Mouse (Mus musculus): ENCODE data around the gene Trim5. TPM values are rescaled to one million over a fixed set of nuclear protein-coding genes. Genes with fewer than 3 reads are reported as not detected.

The Trim5 gene
- total RNA-seq (2023) = 13.6 and 14.6 TPM in 2 replicates

DNA sequence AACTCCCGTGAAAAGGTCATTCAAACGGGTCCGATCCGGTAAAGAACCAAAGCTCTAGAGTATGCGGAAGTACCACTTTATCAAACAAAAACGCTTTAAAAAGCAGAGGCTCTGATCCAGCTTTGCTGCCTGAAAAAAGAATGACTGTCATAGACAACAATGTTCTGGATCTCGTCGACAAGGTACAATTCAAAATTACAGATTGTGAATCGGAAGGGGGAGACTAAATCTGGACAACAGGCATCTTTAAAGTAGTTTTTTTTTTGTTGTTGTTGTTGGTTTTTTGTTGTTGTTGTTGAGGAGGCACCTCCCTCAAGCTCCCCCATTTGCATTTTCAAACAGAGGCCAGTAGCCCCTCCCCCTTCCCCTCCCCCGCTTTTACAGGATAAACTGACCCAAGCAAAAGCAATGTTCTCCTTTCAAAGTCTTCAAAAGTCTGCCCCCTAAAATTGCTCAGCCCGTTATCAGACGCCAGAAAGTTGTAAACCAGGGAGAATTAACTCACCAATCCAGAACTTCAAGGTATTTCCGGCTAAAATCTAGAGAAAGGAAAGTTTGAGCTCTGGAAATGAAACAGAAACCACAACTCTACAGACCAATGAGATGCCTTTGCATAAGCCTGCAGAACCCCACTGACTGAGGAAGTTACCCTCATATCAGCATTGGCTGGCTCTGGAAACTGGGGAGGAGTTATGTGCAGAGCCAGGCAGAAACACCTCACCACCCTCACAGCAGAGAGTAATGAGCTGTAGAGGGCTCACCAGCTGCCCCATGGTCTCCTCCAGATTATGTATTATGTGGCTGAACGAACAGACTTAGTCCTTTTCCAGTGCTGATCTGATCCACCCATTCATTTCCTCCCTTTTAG is at the start of gene Trim5:
Gene Trim5, minus strand, starts transcription at position 519 of the 868 bp plus-strand sequence.

DNA sequence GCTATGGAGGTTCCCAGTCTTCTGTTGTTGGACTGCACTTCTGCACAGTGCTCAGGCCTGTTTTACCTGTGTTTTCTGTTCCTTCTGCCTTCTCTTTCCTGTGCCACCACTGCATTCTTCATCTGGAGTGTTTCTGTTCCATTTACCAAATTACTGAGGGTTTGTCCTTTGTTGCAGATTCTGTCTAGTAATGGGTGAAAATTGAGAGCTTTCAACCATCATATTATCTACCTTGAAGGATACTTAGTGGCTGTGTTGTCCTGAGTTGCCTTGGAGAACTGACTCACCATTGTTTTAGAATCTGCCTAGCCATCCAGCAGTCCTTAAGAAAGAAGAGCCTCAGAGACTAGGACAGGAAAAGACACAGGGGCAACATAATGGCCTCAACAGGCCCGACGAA is 41.3 kb upstream of the Trim5 start, which contains the start of gene Trim34b:
Gene Trim34b, plus strand, starts transcription at position 301 of the 400 bp plus-strand sequence.

DNA sequence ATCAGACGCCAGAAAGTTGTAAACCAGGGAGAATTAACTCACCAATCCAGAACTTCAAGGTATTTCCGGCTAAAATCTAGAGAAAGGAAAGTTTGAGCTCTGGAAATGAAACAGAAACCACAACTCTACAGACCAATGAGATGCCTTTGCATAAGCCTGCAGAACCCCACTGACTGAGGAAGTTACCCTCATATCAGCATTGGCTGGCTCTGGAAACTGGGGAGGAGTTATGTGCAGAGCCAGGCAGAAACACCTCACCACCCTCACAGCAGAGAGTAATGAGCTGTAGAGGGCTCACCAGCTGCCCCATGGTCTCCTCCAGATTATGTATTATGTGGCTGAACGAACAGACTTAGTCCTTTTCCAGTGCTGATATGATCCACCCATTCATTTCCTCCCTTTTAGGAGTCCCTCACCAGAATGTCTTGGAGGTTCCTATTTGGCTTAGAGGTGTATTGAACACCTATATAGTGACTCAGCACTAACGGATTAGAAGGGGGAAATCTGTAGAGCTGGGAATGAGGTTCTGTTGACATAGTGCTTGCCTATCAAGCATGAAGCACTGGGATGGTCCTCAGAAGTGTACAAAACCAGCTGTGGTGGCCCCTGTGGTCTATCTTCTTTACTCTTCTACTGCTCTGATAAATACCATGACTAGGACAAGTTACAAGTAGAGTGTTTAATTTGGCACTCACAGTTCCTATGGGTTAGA is 27.6 kb upstream of the Trim5 start, which contains the start of gene Trim12a:
Gene Trim12a, minus strand, starts transcription at position 98 of the 712 bp plus-strand sequence.

DNA sequence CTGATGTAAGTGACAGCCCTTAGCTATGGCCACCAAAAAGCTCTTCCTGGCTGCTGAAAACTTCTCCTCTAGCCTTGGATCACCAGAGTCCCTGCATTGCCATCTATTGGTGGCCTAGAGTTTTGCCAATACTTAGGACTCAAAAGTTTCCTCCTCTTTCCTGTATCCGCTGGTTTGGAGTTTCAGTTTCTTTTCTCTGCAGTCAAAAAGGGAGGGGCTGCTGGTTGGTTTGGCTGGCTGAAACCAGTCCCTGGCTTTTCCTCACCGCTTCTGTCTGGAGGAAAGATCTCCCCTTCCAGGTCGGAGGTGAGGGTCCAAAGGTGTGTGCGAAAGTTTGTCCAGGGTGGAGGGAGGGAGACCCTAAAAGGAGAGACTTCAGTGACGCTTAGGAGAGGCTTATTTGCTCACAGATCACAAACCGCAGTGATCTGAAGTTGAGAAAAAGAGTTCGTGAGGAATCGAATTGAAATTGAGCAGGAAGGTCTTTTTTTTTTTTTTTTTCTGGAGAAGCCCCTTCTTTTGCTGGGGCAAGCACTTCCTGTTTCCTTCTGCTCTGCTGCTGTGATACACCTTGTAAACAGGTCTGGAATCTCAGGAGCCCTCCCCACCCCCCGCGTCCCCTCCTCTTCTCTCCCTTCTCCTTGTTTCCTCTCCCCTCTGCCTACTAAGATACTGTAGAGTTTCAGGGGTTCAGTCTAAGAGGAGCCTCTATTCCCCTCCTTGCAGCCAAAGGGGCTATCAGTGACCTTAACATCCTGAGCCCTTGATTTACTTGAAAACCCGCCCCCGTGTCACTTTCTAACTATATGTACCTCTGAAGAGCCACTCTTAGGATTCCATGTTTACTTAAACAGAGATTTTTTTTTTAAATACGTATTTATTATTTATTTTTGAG is 43.4 kb downstream of the Trim5 start, which contains the start of gene Trim34a:
Gene Trim34a, plus strand, starts transcription at position 171 of the 895 bp plus-strand sequence.

DNA sequence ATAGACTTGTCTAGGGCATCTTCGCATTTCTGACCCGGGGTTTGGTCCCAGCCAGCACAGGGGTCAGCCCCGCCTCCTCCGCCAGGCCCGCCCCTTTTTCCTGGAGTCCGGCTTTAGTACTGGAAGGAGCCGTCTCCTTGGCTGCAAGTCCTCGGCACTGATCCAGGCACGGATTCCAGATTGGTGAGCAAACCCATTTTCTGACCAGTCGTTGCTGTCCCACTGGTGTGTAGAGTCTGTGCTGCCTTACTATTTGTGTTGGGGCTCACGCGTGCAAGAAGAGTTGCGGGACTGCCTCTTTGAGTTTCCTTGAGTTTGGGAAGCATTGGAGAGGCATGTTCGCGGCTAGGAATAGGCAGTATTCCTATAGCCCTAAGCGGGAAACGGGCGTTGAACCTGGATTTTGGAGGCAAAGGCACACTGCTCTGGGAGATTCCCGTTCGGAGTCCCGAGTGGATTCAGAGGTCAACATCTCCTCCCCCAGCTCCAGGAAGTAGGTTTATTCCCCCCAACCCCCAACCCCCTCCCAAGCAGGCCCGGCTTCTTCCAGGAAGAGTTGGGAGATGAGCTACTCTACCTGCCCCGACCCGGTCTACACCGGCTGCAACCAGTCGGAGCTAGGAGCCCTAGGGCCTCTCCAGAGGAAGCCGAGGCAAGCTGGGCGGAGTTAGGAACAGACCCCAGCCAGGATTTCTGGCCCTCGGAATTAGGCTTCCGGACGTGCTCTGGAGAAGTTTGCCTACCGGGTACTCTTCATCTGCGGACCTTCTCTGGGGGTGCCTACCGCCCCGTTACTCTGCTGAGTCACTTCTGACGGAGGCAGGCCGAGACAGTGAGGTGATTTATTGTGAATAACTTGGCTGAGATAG is 69.0 kb downstream of the Trim5 start, which contains the start of gene Trim6:
Gene Trim6, plus strand, starts transcription at position 93 of the 869 bp plus-strand sequence.

Other genes starting within 250 kb of the Trim5 start
- gene Olfr642, start 235.4 kb downstream of the Trim5 start, total RNA-seq (2023) = not detected in 2 replicates
- not detected in 2 replicates for gene 4930516K23Rik, start 226.6 kb downstream of the Trim5 start, total RNA-seq (2023)
- not detected in 2 replicates for gene Olfr644, start 216.2 kb downstream of the Trim5 start, total RNA-seq (2023)
- not detected in 2 replicates for gene Olfr645, start 202.6 kb downstream of the Trim5 start, total RNA-seq (2023)
- gene Olfr646, start 183.2 kb downstream of the Trim5 start, total RNA-seq (2023) = 0.11 TPM in 1 of 2 replicates, not detected in the other
- not detected in 2 replicates for gene Ubqln5, start 158.3 kb downstream of the Trim5 start, total RNA-seq (2023)
- not detected in 2 replicates for gene Olfr643, start 150.7 kb downstream of the Trim5 start, total RNA-seq (2023)
- not detected in 2 replicates for gene Ubqln3, start 144.8 kb downstream of the Trim5 start, total RNA-seq (2023)
- not detected in 2 replicates for gene Ubqlnl, start 137.5 kb downstream of the Trim5 start, total RNA-seq (2023)
- not detected in 2 replicates for gene Olfm5, start 123.3 kb downstream of the Trim5 start, total RNA-seq (2023)
- 0.18 TPM in 1 of 2 replicates, not detected in the other for gene Olfr648, start 104.7 kb downstream of the Trim5 start, total RNA-seq (2023)
- gene Olfr649, start 92.1 kb downstream of the Trim5 start, total RNA-seq (2023) = not detected in 2 replicates
- 1.9 and 6.6 TPM in 2 replicates for gene Trim6, start 69.3 kb downstream of the Trim5 start, total RNA-seq (2023)
- 13.1 and 16.5 TPM in 2 replicates for gene Trim34a, start 43.6 kb downstream of the Trim5 start, total RNA-seq (2023)
- 69.1 and 76.5 TPM in 2 replicates for gene Trim12a, start 27.4 kb upstream of the Trim5 start, total RNA-seq (2023)
- 1.2 and 1.3 TPM in 2 replicates for gene Trim34b, start 41.4 kb upstream of the Trim5 start, total RNA-seq (2023)
- 25.2 and 27.9 TPM in 2 replicates for gene Trim12c, start 65.3 kb upstream of the Trim5 start, total RNA-seq (2023)
- gene Trim30b, start 81.8 kb upstream of the Trim5 start, total RNA-seq (2023) = 62.0 and 62.1 TPM in 2 replicates
- 0.39 TPM in 1 of 2 replicates, not detected in the other for gene Trim30c, start 112.7 kb upstream of the Trim5 start, total RNA-seq (2023)
- 35.5 and 45.3 TPM in 2 replicates for gene Trim30a, start 177.1 kb upstream of the Trim5 start, total RNA-seq (2023)
- 9.4 and 10.7 TPM in 2 replicates for gene Trim30d, start 219.8 kb upstream of the Trim5 start, total RNA-seq (2023)

Data from neutrophil, adult 65 days (primary cell).